Mouse (Mus musculus) right cerebral cortex, adult 2 months (tissue): ENCODE data around the gene Ikzf2.

ENCODE experiments used
- DNase-seq, 2 experiments: peaks; one replicate each; pipeline ENCODE4 v3.0.0; 2021 to 2022; ENCODE audit warnings: low spot score in 2 of 2

Gene Ikzf2

DNA sequence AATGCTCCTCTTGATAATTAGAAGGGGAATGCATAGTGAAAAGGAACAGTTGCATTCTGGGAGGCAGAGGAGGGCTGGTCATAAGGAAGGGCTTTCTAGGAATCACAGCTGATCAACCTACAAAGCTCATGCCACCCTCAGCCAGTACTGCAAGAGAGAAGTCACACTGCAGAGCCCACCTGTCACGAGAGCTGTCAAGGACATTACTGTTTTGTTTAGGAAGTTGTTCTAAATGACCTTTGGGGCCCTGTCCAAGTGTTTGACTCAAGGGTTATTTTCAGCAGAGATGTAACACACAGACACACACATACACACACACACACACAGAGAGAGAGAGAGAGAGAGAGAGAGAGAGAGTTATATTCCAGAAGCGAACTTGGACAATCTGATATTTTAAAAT, 27.3 kb downstream of the Ikzf2 start:
- DNase-seq: no peak

DNA sequence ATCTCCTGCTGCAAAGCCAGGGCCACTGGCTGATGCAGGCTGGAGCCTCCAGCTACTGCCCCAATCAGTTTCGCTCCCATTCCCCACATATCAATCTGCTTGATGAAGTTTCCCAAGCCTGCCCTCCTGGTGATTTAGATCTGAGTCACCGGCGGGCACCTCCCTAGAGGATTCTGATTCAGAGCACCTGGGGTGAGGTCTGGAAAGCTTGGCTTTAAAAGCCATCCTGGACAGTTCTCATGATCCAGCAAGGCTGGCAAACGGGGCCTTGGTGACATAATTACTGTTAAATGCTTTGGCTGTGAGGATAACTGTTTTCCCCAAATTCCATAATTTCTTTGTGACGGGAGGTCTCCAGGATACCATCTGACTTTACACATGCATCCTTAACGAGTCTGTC, 29.0 kb downstream of the Ikzf2 start:
- DNase-seq: no peak

DNA sequence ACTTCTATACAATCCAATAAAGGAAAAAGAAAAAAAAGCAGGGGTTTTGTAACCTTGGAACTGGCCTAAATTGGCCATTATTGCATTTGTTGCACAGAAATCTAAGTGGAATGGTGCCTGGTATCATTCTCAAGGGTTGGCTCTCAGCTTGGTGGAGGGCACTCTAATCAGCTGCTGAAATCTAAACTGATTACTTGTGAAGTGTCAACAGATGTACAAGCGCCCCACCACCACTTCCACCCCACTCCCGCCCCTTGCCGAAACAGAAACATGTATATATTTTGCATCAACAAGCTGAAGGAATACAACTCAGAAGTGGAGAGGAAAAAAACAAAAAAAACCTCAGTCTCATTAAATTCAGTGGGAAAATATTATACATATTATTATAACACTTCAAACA, 29.6 kb downstream of the Ikzf2 start:
- DNase-seq: no peak

DNA sequence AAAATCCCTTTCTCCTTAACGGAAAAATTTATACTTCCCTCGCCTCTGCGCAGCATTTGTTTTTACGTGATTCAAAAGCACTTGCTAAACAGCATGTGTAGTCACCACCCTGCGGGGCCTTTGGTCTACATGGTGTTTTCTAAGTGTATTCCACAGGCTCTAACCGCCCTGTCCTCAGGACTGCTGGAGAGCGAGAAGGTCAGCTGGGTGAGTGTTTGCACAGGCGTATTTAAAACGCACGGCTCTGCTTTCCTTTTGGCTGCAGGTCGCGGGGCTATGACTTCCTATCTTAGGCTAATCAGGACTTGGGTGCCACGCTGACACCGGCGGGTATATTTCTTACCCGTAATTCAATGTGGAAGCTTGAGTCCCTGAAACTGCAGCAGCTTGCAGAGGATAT, 30.1 kb downstream of the Ikzf2 start:
- DNase-seq: no peak

DNA sequence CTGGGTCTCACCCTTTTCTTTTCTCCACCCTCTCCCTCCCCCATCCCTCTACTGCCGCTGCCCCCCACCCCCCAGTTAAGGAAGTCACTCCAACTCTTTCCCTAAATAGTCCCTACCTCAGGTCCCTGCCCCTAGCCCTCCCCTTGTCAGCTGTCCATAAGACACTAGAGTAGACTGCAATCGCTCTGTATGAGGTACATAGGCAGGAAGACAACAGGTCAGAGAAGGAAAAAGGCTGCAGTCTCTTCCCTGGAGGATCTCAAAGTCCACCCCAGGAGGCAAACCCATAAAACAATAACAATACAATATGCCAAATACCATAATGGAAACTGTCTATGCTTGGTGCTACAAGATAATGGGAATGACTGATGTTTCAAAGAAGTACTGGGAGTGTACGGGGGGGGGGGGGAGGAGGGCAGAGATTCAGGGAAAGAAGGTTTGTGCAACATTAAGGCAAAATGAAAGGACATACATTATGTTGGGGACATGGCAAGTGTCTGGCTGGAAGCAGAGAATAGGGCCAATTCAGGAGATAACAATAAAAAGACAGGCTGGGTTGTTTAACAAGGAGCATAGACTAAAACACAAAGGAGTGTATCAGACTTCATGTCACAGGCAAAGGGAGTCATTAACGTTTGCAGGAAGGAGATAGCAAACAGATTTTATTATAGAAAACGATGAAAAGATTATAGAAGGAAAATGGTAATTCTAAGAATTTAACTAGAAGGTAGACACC, 30.8 kb downstream of the Ikzf2 start:
- DNase-seq: no peak

DNA sequence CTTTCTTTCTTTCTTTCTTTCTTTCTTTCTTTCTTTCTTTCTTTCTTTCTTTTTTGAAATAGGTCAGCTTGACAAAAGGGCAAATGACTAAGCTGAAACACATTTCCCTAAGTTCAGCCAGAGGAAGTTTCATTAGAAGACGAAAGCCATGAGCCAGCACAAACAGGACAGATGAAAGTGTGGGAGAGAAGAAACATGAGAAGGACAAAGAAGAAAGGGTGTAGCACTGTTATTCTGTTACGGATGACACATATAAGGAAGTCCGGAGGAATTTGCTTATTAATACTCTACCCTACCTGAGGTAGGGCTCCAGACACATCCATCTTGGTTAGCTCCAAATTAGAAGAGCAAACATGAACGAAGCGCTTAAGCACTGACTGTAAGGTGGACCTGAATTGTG, 31.7 kb downstream of the Ikzf2 start:
- no peak for DNase-seq

DNA sequence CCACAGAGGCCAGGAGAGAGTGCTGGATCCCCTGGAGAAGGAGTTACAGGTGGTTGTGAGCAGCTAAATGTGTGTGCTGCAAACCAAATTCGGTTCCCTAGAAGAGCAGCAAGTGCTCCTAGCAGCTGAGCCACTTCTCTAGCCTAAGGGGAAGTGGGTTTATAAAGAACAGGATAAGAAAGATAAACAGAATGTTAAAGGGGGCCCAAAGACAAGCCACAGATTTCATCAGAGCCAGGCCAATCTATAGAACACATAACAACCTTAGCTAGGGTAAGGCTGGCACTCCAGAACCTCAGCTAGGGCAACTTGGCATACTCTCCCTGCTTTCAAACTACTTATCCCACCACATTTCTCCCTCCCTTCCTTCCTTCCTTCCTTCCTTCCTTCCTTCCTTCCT, 32.1 kb downstream of the Ikzf2 start:
- no peak for DNase-seq

DNA sequence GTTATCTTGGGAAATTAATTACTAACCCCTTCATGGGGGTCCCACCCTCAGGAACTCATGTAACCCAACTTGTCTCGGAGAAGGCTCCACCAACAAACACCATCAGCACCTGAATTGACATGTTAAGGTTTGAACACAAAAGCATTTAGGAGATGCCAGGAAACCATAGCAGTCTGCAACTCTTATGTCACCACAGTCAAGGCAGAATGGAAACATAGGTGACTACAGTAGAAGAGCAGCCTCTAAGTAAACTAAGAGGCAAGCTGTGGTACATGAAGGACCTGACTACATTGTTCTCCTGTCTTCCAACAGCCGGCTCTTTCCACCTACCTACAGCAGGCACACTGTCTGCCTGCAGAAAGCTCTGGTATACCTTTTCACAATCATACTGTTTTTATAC, 33.6 kb downstream of the Ikzf2 start:
- DNase-seq: no peak

DNA sequence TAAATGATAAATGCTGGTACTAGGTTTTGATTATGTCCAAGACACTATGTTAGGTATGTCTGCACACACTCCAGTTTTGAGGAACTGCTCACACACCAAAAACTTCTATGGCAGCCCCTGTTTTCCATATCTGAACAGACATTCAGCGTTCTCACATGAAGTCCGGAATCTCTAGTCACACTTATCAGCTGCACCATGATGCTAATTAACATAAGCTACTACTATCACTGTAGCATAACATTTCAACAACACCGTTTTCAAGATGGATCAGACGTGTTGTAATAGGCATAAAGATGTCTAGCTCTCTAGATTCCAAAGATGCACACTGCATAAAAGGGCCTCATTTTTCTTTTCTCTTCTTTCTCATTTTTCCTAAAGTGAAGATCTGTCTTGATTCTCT, 43.9 kb downstream of the Ikzf2 start:
- no peak for DNase-seq

DNA sequence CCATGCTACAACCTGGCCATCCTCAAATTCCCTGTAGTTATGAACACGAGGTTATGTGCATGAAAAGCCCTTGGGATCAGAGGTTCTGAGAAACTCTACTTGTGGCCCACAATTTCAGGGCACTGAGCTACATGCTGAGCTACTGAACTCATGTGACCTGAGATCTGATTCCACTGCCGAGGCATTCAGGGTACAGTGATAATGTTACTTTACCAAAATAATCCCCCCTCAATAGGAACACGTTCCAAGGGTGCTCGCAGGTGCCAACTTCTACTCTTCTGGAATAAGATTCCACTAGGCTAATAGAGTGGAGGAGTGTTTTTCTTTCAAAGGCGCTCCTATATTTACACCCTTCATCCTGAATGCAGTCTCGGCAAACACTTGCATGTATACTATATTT, 45.1 kb downstream of the Ikzf2 start:
- DNase-seq: no peak

DNA sequence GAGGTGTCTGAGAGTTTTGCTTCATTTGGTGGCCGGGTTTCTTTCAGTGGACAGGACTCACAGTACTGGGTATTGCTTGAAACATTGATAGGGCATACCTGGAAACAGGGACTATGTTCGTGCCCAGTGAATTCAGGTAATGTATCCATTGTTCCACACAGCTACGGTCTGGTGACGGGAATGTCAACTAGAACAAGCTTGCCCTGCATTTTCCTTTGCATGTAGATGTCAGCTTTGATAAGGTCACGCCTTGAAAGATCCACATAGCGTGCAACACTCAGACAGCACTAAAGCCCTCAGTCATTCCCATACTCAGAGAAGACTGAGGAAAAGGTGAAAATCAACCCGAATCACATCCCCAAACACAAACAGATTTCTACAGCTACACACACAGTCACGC, 48.7 kb downstream of the Ikzf2 start:
- no peak for DNase-seq

DNA sequence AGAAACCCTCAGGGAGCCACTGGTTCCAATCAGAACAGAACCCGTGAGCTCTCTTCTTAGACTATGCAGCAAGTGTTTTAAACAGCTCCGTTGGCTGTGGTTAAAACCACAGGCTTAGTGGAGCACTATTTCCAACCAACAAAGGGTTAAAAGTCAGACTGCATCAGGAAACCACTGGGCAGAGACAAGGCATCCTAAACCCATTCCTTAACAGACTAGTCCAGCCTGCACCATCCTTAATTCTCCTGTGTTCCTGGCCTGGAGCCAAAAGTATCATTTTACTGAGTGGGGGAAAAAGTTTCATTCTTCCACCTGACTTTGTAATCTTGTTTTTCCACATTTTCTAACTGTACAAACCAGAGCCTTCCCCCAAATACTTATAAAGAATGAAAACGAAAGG, 49.1 kb downstream of the Ikzf2 start:
- DNase-seq: no peak

DNA sequence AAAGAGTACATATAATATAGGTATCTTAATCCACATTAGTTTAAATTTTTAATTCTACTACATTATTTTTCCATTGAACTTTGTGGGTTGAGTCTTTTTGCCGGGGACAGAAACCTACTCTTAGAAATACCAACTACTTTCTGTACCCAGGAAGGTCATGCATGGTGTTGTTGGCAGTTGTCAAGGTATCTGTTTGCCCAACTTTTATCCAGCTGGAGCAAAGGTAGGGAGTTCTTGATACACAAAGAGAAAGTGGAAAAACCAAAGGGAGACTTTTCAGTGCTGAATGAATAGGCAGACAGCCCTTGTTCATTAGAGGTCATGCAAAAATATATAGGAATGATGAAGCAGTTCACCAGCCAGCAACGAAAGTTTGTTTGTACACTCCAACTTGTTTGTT, 52.8 kb downstream of the Ikzf2 start:
- DNase-seq: no peak

DNA sequence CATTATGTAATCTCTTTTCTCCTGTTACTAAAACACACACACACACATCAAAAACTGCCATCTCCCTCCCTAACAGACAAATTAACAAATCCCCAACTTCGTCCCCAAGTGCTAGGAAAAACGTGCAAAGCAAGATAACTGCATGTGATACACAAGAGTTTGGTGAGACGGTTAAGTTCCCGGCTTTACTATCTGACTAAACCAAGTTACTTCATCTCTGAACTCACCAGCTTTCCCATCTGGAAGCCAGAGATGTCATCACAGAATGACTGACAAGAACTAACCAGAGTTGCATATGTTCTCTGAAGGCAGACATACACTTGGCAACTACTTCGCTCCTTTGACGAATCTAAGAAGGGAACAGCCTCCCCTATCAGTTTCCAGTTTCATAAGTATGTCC, 56.5 kb downstream of the Ikzf2 start:
- no peak for DNase-seq

DNA sequence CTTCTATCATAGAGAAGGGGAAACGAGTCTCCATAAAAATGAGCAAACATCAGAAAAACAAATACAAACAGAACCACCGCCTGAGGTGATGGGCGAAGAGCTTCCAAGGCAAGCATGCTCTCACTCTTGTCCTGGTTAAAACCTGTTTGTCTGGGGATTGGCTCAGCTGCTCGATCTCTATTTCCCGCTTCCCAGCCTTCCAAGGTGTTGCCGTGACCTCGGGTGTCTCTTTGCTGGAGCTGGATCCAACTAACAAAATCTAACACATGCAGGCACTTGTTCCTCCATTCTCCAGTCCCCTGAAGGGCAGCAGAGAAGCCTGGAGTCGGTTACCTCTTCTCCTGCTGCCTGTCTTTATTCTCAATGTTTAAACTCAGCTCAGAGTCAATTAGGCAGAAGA, 57.5 kb downstream of the Ikzf2 start:
- DNase-seq: no peak

DNA sequence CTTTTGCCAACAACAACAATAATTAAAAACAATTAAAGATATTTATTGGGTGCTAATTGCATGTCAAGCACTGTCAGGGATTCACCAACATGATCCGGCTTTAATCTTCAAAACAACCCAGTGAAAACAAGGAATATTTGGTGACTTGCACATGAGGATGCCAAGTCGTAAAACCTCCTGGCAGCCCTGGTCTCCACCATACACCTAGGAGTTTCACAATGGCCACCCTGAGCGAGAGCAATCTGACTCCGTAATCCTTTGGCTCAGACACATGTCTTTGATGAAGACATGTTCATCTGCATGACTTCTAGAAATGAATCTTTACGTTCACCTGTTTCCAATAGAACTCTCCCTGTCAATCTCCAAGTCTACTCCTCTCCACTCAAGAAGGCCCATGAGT, 75.0 kb downstream of the Ikzf2 start:
- DNase-seq: no peak

DNA sequence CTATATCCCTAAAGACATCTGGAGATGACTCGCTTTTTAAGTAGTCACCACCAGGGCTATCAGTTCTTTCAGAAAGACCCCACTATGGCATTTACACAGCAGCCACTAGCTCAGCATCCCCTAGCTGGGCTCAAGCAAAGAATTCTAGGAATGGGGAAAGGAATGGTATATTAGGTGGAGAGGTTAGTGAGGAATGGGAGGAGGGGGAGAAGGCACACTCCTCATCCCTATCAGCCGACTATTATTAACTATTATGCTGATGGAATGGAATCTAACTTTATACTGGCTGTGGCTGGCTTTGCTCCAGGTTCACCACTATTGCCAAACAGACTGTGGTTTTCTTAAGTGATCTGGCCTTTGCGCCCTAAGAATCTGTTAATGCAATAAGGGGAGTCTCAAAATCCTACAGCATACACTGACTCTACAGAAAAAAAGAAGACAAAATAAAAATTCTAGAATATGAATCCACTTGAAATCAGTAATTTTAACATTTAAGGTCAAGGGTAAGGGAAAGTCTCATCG, 75.8 kb downstream of the Ikzf2 start:
- DNase-seq: no peak

DNA sequence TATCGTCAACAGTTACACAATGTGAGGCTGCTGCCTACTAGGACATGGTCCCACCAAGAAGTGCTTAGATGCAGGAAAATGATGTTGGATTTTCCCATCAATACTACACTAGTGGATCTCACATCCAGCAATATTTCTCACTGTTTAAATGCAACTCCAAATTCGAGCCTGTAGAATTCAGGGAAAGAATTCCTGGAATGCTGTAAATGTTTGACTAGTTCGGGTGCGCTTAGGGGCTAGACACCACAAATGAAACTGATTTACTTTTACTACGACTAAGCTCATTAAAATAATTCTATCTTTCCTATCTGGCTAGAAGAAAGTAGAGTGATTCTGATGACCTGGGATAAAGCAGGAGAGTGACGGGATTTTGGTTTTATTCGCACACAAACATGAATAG, 76.3 kb downstream of the Ikzf2 start:
- DNase-seq: no peak

DNA sequence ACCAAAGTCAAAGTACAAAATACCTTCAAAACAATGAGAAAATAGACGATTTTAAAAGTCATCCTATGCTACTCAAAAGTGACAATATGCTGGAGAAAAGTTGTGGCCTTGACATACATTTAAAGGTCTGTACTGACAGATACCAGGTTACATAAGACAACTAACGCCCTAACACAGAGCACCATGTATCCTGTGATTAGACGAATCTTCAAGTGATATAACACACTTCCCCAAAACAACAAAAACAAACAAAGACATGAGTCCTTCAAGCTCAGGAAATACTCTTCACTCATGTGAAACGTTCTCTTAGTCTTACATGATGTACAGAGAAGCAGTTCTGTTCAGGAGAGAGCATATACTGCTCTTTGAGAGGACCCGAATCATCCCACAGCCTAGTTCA, 78.2 kb downstream of the Ikzf2 start:
- no peak for DNase-seq

DNA sequence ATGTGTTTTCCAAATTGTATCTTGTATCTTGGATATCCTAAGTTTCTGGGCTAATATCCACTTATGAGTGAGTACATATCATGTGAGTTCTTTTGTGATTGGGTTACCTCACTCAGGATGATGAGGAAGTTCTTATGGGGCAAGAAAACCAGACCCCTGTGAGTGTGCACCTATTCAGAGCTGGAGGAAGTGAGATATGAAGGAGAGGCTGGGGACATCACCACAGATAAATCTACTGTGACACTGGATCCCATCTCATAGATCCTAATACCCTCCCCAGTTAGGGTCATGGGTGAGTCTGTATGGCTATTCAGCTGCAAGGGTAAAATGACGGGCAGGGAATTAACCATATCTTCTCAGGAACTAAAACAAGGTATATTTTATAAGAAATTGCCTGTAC, 80.2 kb downstream of the Ikzf2 start:
- no peak for DNase-seq

DNA sequence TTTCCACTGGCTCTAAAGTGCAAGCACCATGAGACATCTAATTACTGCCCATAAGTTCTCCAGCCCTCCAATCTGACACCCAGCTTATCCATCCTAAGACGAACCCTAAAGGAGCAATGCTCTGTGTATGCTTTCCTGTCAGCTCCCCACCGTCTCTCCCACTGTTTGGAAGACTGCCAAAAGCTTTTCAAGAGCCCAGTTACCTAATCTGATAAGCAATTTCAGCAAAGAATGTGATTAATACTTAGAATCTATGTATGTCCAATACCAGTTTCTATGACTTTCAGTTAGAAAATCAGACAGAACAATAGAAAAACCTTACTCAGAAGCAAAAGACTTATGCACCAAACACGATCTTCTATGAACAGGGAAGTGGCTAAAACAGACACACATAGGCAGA, 82.8 kb downstream of the Ikzf2 start:
- no peak for DNase-seq

DNA sequence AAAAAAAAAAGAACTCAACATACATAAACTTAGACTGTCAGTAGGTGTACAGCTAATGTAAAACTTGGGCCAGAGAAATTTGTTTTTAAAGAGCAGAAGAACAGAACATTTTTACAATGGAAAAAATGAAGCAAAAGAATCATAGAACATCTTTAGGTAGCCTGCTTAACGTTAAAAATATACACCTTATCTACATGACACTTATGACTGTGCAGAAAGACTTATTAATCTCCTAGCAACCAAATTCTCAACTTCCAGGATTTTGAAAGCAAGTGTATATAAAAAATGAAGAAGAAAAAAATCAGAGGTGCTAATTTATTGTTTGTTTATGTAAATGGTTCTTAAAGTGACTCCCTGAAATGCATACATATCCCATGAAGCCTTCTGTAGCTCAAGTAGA, 86.1 kb downstream of the Ikzf2 start:
- no peak for DNase-seq

DNA sequence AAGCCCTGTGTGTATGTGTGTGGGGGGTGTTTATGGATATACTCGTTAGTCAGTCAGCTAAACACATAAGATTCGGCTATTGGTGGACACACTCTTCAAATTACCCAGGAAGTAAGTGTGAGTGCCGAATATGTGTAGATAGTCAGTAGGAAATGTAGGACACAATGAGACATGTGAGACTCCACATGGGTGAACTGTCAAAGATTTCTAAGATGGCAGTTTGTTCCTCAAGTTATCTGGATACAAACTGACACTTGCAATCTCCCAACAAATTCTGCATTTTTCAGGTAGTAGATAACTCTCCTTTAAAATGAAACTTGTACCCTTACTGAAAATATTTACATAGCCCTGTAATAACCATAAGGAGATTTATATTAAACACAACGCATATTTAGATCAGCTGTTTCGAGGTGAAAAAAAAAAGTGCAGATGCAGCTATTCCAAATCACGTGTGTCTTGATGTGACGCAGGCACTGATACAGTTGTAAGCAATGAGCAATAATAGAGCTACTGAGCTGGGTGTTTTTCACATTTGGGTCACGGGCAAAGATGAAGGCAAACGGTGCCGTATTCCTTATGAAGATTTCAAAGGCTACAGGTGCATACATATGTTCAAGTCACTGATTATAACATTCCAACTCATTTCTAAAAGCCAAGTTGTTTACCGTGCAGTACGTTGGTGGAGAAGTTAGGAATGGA, 87.8 kb downstream of the Ikzf2 start:
- DNase-seq: no peak

DNA sequence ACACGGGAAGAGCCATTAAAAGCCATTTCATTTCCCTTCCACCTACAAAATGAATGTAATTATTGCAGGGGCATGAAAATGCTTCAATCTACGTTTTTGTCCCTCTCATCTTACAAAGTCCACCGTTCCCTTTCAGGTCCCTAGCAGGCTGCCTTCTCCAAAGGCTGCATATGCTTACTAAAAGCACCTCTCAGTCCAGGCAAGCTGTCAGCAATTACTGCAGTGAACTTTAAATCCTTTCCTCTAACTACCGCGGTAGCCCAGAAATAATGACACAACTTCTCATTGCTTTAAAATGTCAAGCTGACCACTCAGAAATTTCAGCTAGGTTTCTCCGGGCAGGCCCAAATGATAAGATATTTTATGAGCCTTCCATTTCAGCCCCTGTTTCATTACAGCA, 95.2 kb downstream of the Ikzf2 start:
- DNase-seq: no peak
